Mouse (Mus musculus): ENCODE data around the gene Tox2. TPM values are rescaled to one million over a fixed set of nuclear protein-coding genes. Genes with fewer than 3 reads are reported as not detected.

The Tox2 gene
- polyA plus RNA-seq, 1 experiment: 3.6 TPM

DNA sequence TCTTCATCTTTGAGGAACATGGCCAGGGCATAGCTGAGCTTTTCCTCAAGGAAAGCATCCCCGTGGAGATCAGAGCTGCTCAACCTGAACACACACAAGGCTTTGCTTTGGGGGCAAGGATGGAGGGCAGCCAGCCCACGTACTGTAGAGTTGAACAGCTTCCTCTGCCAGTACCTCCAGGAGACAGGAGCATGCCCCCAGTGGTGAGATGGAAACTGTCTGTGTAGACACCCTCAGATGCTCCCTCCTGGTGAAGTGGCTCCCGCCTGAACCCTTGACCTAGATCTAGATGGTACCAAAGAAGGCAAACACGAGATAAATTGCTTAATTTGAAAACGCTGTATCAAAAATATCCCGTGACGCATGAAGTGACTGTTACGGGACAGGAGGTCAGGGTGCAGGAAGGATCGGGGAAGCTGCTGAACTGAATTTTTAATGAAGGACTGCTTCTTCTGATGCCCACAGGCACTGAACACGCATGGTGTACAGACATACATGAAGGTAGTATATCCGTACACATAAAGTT, 107.3 kb downstream of the Tox2 start:
- no peak for TF ChIP-seq GATA1 (IDR thresholded peaks at IDR 0.05; ENCODE audit: low read length)

DNA sequence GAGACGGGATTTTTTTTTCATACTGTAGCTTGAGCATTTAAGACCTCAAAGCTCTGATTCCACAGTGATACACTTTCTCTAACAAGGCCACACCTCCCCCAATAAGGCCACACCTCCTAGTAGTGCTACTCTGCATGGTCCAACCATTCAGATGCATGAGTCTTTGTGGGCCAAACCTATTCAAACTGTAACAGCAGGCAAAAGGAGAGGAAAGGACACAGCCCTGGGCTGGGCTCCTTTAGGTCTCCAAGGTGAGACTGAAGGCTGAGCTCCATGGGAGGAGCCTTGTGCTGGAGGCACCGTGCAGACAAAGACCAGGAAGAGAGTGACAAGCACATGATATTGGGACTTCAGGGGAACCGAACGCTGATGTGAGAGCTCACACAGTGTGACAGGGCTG, 114.4 kb downstream of the Tox2 start:
- TF ChIP-seq GATA1 (IDR thresholded peaks at IDR 0.05; ENCODE audit: low read length): no peak

DNA sequence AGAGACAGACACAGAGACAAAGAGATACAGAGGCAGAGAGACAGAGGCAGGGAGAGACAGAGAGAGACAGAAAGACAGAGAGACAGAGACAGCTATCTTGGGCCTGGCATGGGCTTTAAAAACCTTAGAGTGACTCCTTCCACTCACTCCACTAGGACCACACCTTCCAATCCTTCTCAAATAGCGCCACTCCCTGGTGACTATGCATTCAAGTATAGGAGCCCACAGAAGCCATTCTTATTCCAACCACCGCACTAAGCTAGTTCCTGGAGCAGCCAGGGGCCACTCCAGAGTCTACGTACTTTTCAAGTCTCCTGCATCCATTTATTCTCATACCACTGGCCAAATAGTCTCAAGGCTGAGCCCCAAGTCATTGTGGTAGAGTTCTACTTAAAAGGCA, 115.9 kb downstream of the Tox2 start:
- TF ChIP-seq GATA1 (IDR thresholded peaks at IDR 0.05; ENCODE audit: low read length): no peak

DNA sequence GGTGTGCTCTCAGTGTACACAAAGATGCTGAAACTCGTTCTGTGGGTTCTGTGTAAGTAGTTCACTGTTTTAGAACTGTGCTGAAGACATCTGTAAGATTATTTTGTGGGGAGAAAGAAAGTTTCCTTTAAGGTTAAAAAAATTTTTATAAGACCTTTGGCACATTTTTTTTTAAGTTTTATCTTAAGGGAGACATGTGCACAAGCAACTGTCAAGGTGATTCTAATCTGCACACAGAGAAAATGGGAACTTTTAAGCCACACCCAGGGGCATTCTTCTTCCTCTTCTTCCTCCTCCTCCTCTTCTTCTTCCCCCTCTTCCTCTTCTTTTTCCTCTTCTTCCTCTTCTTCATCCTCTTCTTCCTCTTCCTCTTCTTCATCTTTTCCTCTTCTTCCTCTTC, 120.2 kb downstream of the Tox2 start:
- TF ChIP-seq GATA1 (IDR thresholded peaks at IDR 0.05; ENCODE audit: low read length): no peak

DNA sequence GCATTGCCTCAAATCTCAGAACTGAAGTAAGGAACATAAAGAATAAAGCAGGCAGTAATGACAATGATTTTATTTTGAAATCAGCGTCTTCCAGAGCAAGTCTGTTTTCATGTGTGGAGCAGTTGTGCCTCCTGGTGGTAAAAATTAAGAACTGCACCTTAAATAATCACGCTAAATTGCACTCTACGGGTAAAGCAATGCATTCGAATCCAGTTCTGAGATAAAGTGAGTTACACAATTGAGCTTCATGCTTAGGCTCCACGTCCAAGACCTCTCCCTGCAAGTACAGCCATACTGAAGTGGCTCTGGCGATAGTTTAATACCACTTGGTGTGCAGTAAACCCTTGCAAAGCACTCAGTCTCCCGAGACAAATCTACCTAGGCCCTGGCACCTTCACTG, 127.8 kb downstream of the Tox2 start:
- TF ChIP-seq GATA1 (IDR thresholded peaks at IDR 0.05; ENCODE audit: low read length): no peak

- no peak for TF ChIP-seq GATA1 (IDR thresholded peaks at IDR 0.05; ENCODE audit: low read length)
Observed at GRCm38 (mm10) chr2:163331423-163331822, 128.5 kb downstream of the Tox2 start.

DNA sequence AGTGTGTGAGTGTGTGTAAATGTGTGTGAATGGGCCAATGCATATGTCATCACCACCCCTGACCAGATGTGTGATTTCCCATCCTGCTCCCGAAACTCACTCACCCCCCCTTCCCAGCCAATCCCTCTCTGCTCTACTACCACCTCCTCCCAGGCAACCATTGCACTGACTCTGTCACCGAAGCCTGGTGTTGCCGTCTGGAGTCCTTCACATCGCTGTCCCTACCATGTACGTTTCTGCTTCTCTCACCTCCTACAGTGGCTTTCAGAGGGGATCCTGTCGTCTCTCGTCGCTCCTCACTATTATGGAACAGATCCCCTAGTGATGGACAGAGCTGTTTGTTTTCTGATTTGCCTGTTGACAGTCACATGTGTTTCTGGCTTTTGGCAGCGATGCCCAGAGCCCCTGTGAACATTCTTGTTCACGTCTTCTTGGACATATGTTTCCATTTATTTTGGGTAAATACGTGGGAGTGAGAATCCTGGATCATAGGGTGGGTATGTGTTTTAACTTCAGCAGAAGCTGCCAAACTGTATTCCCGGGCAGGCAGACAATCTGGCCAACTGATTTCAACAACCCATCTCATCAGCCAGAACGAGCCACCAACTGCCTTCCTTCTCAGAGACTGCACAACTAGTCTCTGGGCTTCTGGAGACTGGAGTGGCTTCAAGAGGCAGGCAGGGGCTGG, 129.6 kb downstream of the Tox2 start:
- TF ChIP-seq GATA1 (IDR thresholded peaks at IDR 0.05; ENCODE audit: low read length): no peak

GRCm38 (mm10) chr2:163340263-163340662, 137.3 kb downstream of the Tox2 start:
- TF ChIP-seq GATA1 (IDR thresholded peaks at IDR 0.05; ENCODE audit: low read length): no peak

GRCm38 (mm10) chr2:163343671-163344070, 140.7 kb downstream of the Tox2 start:
- TF ChIP-seq GATA1 (IDR thresholded peaks at IDR 0.05; ENCODE audit: low read length): no peak

DNA sequence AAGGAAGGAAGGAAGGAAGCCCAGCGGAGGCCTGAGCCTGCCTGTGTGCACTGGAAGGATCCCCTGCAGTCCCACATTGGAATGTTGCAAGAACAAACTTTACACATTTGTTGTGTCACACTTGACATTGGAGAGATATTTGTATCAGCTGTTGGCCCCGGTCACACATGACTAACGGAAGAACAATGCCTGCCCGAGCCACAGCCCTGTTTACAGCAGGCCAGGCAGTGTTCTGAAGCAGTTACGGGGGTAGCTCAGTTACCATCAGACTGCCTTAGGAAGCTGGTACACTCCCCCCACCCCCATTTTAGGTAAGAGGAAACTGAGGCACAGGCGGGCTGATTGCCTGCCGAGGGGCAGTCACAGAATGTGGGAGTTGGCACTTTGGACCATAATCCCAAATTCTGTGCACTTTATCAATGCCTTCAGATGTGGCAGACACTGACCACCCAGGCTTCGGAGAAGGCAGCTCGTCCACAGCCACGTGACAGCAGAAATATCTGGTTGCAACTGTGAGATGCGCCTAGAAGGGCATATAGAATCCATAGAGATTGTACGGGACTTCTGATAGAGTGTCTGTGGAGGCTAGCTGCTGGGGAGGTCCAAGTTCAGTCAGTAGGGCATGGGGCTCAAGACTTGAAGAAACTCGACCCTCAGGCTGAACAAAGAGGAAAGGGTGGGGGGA, 142.2 kb downstream of the Tox2 start:
- no peak for TF ChIP-seq GATA1 (IDR thresholded peaks at IDR 0.05; ENCODE audit: low read length)

DNA sequence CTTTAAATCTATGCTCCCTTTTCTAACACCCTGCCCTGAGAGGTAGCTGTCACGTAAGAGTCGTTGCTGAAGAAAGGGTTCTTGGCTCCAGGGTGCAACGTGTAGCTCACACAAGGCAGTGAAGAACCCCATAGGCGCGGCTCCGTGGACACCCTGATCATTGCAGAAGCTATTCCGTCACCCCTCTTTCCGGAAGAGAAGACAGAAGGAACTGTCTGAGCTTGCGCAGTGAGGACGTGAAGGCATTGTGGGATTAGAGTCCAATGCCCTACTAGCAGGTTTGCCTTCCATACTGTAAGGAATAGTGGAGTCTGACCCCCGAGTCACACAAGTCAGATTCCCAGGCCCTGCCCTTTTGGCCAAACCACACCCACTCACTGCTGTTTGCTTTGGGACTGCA, 143.6 kb downstream of the Tox2 start:
- TF ChIP-seq GATA1 (IDR thresholded peaks at IDR 0.05; ENCODE audit: low read length): no peak

DNA sequence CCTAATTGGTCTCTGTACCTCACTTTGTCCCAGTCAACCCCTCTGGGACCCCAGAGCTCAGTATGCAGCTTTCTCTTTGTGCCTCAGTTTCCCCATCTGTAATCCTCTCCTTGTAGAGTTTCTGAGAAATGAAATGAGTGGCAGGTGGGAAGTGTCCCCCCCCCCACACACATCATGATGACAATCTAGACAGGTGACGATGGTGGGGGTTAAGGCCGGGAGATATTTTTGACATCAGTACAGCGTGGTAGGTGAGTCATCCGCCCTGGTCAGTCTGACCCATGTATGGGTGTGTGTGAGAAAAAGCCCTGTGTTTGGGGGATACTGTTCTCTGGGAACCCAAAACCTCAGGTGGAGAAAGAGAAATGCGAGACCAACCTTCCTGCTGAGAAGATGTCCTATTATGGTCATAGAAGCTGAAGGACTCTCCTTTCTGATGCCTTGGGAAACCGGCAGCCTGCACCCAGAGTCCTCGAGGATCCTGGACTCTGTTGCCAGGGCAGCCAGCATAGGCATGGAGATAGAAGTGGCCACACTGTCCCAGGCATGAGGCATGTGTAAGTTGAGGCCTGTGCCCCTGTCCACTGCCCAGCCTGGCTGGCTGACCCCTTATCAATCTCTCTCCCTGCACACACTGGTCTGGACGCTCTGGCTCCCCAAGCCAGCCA, 144.7 kb downstream of the Tox2 start:
- TF ChIP-seq GATA1 (IDR thresholded peaks at IDR 0.05; ENCODE audit: low read length): no peak

DNA sequence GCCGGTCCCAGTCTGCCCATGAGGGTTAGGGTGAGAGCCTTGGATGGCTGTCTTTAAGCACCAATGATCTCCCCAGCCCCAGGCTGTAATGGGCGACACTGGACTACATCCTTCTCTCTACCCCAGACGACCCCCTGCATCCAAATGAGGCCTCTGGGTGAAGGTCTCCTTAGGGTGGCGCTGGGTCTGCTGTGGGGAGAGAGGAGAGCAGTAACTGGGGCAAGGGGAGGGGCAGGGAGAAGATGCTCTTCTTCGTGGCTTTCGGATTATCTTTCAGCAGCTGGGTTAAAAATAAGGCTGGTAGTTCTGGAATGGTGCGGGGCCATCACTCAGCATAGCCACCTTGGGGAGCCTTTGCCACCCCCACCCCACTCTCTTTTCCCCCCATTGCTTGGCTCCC, 145.8 kb downstream of the Tox2 start:
- no peak for TF ChIP-seq GATA1 (IDR thresholded peaks at IDR 0.05; ENCODE audit: low read length)

- TF ChIP-seq GATA1 (IDR thresholded peaks at IDR 0.05; ENCODE audit: low read length): no peak
Observed at GRCm38 (mm10) chr2:163349411-163349810, 146.5 kb downstream of the Tox2 start.

DNA sequence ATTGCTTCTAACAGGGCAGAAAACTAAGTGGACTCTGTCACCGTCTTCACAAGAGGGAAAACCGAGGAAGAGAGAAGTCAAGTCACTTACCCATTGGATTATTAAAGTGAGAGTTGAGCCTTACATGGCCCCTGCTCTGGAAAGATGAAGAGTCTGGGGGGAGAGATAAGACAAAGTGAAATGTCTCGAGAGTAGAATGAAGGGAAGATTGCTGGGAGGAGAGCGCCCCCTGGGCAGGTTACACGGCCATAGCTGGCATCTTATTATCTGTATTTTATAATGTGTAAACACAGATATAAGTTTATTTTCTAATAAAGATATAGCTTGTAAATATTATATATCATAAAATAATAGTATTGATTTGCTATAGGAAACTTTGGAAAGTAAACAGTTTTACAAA, 147.5 kb downstream of the Tox2 start:
- no peak for TF ChIP-seq GATA1 (IDR thresholded peaks at IDR 0.05; ENCODE audit: low read length)

DNA sequence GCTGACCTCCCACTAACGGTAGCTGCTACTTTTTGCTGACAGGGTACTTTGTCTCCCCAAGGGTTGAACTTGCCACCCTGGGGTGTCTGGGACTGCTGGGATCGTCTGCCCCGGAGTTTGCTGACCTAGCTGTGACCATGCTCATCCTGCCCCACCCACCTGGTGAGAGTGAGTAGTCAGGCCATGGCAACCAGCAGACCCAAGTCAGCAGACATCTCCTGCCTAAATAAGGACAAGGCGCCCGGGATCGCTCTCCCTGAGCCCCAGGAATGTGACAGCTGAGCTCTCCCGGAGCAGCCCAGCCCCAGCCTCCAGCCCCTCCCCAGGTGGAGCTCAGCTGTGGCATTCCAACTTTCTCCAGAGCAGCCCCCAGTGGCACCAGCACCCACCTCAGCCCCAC, 150.8 kb downstream of the Tox2 start:
- no peak for TF ChIP-seq GATA1 (IDR thresholded peaks at IDR 0.05; ENCODE audit: low read length)
